Comparison of ENCODE assay signal across 7 mouse cellular contexts in genomic region chr4:99657831-99658470, GRCm38 (mm10). TPM values are rescaled to one million over a fixed set of nuclear protein-coding genes. Genes with fewer than 3 reads are reported as not detected.
DNase-seq lines count a peak whose midpoint lies in the region; ATAC-seq lines count a peak whose summit lies in the region.

No protein-coding gene starts in this region.

- H3K4me2 ChIP-seq in lung, embryonic 15.5 days = peak overlapping the region; percentile 52
- peak overlapping the region; percentile 33; the same call in 1 of the 2 replicates for H3K4me2 ChIP-seq in forebrain, embryonic 11.5 days (ENCODE audit: low read depth, low read length, severe bottlenecking)
- H3K4me2 ChIP-seq in intestine, embryonic 14.5 days (ENCODE audit: low read length) = peak overlapping the region; percentile 42
- H3K4me2 ChIP-seq in neural tube, embryonic 13.5 days = peak overlapping the region; percentile 47

- H3K27me3 ChIP-seq in lung, embryonic 15.5 days = peaks cover 97% of the 10 kb centered on the region
- H3K27me3 ChIP-seq in forebrain, embryonic 11.5 days (ENCODE audit: control insufficient read depth, insufficient read depth, low read length) = peaks cover 90% of the 10 kb centered on the region
- peaks cover 99% of the 10 kb centered on the region for H3K27me3 ChIP-seq in intestine, embryonic 14.5 days (replicated peaks; ENCODE audit: control insufficient read depth, insufficient read depth, low read length)
- peaks cover 97% of the 10 kb centered on the region for H3K27me3 ChIP-seq in neural tube, embryonic 13.5 days

- WGBS in lung, embryonic 15.5 days = under 1% methylated on average over 41 of the region's 41 CpGs
- 2% methylated on average over 40 of the region's 41 CpGs for WGBS in forebrain, embryonic 11.5 days
- 2% methylated on average over 32 of the region's 41 CpGs for WGBS in intestine, embryonic 14.5 days
- WGBS in neural tube, embryonic 13.5 days = 2% methylated on average over 39 of the region's 41 CpGs

- no peak overlapping the region for H3K27ac ChIP-seq in lung, embryonic 15.5 days
- no peak overlapping the region for H3K27ac ChIP-seq in forebrain, embryonic 11.5 days (ENCODE audit: low read depth, low read length)
- no peak overlapping the region for H3K27ac ChIP-seq in intestine, embryonic 14.5 days (ENCODE audit: low read depth)
- peak overlapping the region; percentile 84 for H3K27ac ChIP-seq in neural tube, embryonic 13.5 days (replicated peaks)

- H3K9me3 ChIP-seq in lung, embryonic 15.5 days = no peaks in the 10 kb centered on the region
- H3K9me3 ChIP-seq in forebrain, embryonic 11.5 days (ENCODE audit: control insufficient read depth, low read length) = no peaks in the 10 kb centered on the region
- no peaks in the 10 kb centered on the region for H3K9me3 ChIP-seq in intestine, embryonic 14.5 days (ENCODE audit: control insufficient read depth, low read length)
- H3K9me3 ChIP-seq in neural tube, embryonic 13.5 days = no peaks in the 10 kb centered on the region

- H3K4me1 ChIP-seq in lung, embryonic 15.5 days = peaks cover 45% of the 10 kb centered on the region
- H3K4me1 ChIP-seq in forebrain, embryonic 11.5 days (replicated peaks; ENCODE audit: control insufficient read depth, insufficient read depth, low read length) = peaks cover 11% of the 10 kb centered on the region
- no peaks in the 10 kb centered on the region; the same call in 1 of the 2 replicates for H3K4me1 ChIP-seq in intestine, embryonic 14.5 days (replicated peaks; ENCODE audit: control insufficient read depth, insufficient read depth, low read length)
- H3K4me1 ChIP-seq in neural tube, embryonic 13.5 days (replicated peaks) = peaks cover 47% of the 10 kb centered on the region

- no peak overlapping the region for H3K9ac ChIP-seq in lung, embryonic 15.5 days
- no peak overlapping the region for H3K9ac ChIP-seq in forebrain, embryonic 11.5 days (ENCODE audit: low read length)
- H3K9ac ChIP-seq in intestine, embryonic 14.5 days (ENCODE audit: low read length) = no peak overlapping the region
- peak overlapping the region; percentile 69 for H3K9ac ChIP-seq in neural tube, embryonic 13.5 days

- H3K36me3 ChIP-seq in lung, embryonic 15.5 days = no peaks in the 10 kb centered on the region
- H3K36me3 ChIP-seq in forebrain, embryonic 11.5 days (ENCODE audit: control insufficient read depth, insufficient read depth, low read length) = no peaks in the 10 kb centered on the region
- H3K36me3 ChIP-seq in intestine, embryonic 14.5 days (ENCODE audit: control insufficient read depth, insufficient read depth, low read length) = no peaks in the 10 kb centered on the region
- no peaks in the 10 kb centered on the region for H3K36me3 ChIP-seq in neural tube, embryonic 13.5 days

- H3K4me3 ChIP-seq in lung, embryonic 15.5 days = peak overlapping the region; percentile 29
- peak overlapping the region; percentile 25 for H3K4me3 ChIP-seq in forebrain, embryonic 11.5 days (ENCODE audit: low read depth, low read length)
- peak overlapping the region; percentile 28 for H3K4me3 ChIP-seq in intestine, embryonic 14.5 days (ENCODE audit: low read depth, low read length)
- peak overlapping the region; percentile 45 for H3K4me3 ChIP-seq in neural tube, embryonic 13.5 days

- ATAC-seq in lung, embryonic 15.5 days (ENCODE audit: borderline replicate concordance, extremely low read depth, low FRiP score, low TSS enrichment) = peak; percentile 40
- ATAC-seq in forebrain, embryonic 11.5 days (replicated peaks; ENCODE audit: low FRiP score) = peak; percentile 57
- ATAC-seq in intestine, embryonic 14.5 days (replicated peaks; ENCODE audit: low FRiP score, low TSS enrichment, low read depth) = no peak
- ATAC-seq in neural tube, embryonic 13.5 days (ENCODE audit: low read depth) = no peak

- DNase-seq in lung, postnatal 10 days = no peak
- DNase-seq in forebrain, embryonic 11.5 days (ENCODE audit: low spot score) = peak; percentile 74
- DNase-seq in intestine, embryonic 14.5 days (ENCODE audit: low spot score) = peak; percentile 76
- DNase-seq in right cerebral cortex, postnatal 36 days (ENCODE audit: low spot score in 2 of 2) = no peak
- DNase-seq in urinary bladder, adult 18-20 months (ENCODE audit: low spot score in 2 of 2) = no peak

RNA-seq across cellular contexts. Expression of gene Foxd3, which starts 1.9 kb away (rescaled TPM):
- 0.10 and 0.13 TPM in 2 replicates for polyA plus RNA-seq in lung, embryonic 15.5 days (2015; fragmentation: Nextera tagmentation; extraction: Ambion mirVana)
- 0.08 TPM in 1 of 2 replicates, not detected in the other for polyA plus RNA-seq in forebrain, embryonic 11.5 days (2014; fragmentation: Nextera tagmentation; extraction: Ambion mirVana)
- 1.3 and 1.4 TPM in 2 replicates for polyA plus RNA-seq in intestine, embryonic 14.5 days (2014; fragmentation: Nextera tagmentation; extraction: Ambion mirVana)
- 3.7 and 3.8 TPM in 2 replicates for polyA plus RNA-seq in neural tube, embryonic 13.5 days (2015; fragmentation: Nextera tagmentation; extraction: Ambion mirVana)

RNA-seq across cellular contexts. Expression of gene Alg6, which starts 57.5 kb away (rescaled TPM):
- polyA plus RNA-seq in lung, embryonic 15.5 days (2015; fragmentation: Nextera tagmentation; extraction: Ambion mirVana) = 19.9 and 20.2 TPM in 2 replicates
- polyA plus RNA-seq in forebrain, embryonic 11.5 days (2014; fragmentation: Nextera tagmentation; extraction: Ambion mirVana) = 17.6 TPM in 2 replicates
- polyA plus RNA-seq in intestine, embryonic 14.5 days (2014; fragmentation: Nextera tagmentation; extraction: Ambion mirVana) = 25.8 and 26.5 TPM in 2 replicates
- polyA plus RNA-seq in neural tube, embryonic 13.5 days (2015; fragmentation: Nextera tagmentation; extraction: Ambion mirVana) = 9.2 and 10.6 TPM in 2 replicates

Comparison
In these comparisons a context has a peak if more than half of its experiments do, and no peak if none do; other contexts are left out.
1. ATAC-seq: peak in lung, embryonic 15.5 days (single experiment) and forebrain, embryonic 11.5 days (single experiment); none in intestine, embryonic 14.5 days (single experiment) and neural tube, embryonic 13.5 days (single experiment).
2. DNase-seq: peak in forebrain, embryonic 11.5 days (single experiment) and intestine, embryonic 14.5 days (single experiment); none in lung, postnatal 10 days (single experiment), right cerebral cortex, postnatal 36 days (0 of 2) and urinary bladder, adult 18-20 months (0 of 2).
3. Peak in every context shown above with its lines, with median percentiles within 50 percentile points of each other: H3K4me2 ChIP-seq and H3K4me3 ChIP-seq.